Mouse (Mus musculus): ENCODE measurements around the gene Ccdc57. TPM values are rescaled to one million over a fixed set of nuclear protein-coding genes. Genes with fewer than 3 reads are reported as not detected.
A peak's percentile ranks its signal among the peaks of the same experiment; 100 is the strongest.

Ccdc57 gene
- polyA plus RNA-seq (2015; fragmentation: Nextera tagmentation; extraction: Ambion mirVana) = 1.1 and 1.4 TPM in 2 replicates

DNA sequence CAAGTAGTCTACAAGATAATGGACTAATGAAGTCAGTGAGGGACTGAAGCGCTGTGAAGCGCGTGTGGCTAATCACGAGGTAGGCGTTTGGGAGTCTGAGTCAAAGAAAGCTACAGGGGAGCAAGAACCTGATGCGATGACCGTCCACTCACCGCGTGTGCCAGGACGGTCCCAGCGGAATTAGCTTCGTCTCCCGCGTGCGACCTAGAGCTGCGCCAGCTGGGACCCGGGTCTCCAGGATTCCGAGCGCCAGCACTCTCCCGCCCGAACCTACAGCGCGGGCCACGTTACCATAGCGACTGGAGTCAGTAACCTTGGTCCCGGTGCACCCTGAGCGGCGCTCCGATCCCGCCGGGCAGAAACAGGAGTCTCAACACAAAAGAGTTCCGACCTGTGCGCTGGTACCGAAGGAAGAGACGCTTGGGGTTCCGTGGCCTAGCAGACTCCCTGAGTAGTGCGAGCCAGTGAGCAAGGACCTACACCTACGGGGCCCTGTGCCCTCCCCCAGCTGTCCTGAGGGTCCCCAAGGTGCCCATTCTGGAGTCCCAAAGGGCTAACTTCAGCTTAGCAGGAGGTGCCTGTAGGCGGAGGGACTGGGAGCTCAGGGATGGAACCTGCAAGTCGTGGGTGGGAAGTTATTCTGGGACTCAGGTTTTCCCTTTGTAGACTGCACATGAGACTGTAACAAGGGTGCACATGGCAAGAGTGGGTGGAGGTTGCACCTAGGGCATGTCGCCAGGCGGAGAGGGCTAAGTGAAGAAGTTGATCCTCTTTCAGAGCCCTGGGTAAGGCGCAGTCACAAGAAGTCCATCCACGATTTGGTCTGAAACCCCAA lies at the start of gene Ccdc57:
Ccdc57 (minus strand) TSS at position 309 of the 835 bp plus-strand sequence.
- DNase-seq (ENCODE audit: low spot score) (peak; percentile 87), ATAC-seq (ENCODE audit: low FRiP score, low TSS enrichment) (peak; percentile 93)
- TF ChIP-seq EP300 (optimal IDR thresholded peaks at IDR 0.05) (no peak), CTCF (IDR thresholded peaks at IDR 0.05; ENCODE audit: low read depth) (no peak)
- Histone ChIP-seq H3K4me1 (replicated peaks; ENCODE audit: control insufficient read depth, insufficient read depth) (no peaks in the 10 kb centered on the region), H3K4me3 (ENCODE audit: low read depth, low read length) (peak within 1 kb of the TSS; percentile 65), H3K36me3 (ENCODE audit: control insufficient read depth, insufficient read depth, low read length) (no peaks in the 10 kb centered on the region), H3K9me3 (ENCODE audit: control insufficient read depth, low read length) (no peaks in the 10 kb centered on the region), H3K4me2 (replicated peaks; ENCODE audit: low read depth) (peak within 1 kb of the TSS; percentile 80), H3K27ac (replicated peaks) (peak within 1 kb of the TSS; percentile 45; the same call in 1 of the 2 replicates), H3K9ac (ENCODE audit: low read length) (peak within 1 kb of the TSS; percentile 70), H3K27me3 (ENCODE audit: control insufficient read depth, insufficient read depth, low read length) (no peaks in the 10 kb centered on the region)
- 10% methylated on average over 44 of the region's 44 CpGs for WGBS

DNA sequence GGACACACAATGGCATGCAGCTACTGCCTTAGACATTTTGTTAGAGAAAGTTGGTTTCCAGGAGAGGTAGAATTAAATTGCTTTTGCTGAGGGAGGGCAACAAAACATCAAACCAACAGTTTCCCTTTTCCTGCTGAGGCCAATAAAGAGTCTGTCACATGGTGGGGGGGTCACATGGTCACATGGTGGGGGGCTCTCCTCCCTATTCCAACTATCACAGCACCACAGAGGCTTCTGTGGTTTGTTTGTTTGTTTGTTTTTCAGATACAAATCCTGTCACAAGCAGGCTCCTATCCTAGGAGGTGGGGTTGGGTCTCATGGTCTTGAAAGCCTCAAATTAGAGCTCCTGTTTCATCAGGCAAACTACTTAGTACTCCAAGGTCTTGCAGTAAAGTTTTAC lies 49.8 kb upstream of the Ccdc57 start:
- no peak overlapping the region for H3K27ac ChIP-seq (replicated peaks)
- no peak for TF ChIP-seq CTCF (IDR thresholded peaks at IDR 0.05; ENCODE audit: low read depth)
- no peak for ATAC-seq (ENCODE audit: low FRiP score, low TSS enrichment)
- no peak overlapping the region for H3K9ac ChIP-seq (ENCODE audit: low read length)
- H3K36me3 ChIP-seq (ENCODE audit: control insufficient read depth, insufficient read depth, low read length) = peaks cover 11% of the 10 kb centered on the region
- H3K27me3 ChIP-seq (ENCODE audit: control insufficient read depth, insufficient read depth, low read length) = no peaks in the 10 kb centered on the region
- no peaks in the 10 kb centered on the region for H3K9me3 ChIP-seq (ENCODE audit: control insufficient read depth, low read length)
- no peak overlapping the region for H3K4me2 ChIP-seq (replicated peaks; ENCODE audit: low read depth)
- no peak overlapping the region for H3K4me3 ChIP-seq (ENCODE audit: low read depth, low read length)
- no peak for DNase-seq (ENCODE audit: low spot score)
- H3K4me1 ChIP-seq (replicated peaks; ENCODE audit: control insufficient read depth, insufficient read depth) = no peaks in the 10 kb centered on the region

DNA sequence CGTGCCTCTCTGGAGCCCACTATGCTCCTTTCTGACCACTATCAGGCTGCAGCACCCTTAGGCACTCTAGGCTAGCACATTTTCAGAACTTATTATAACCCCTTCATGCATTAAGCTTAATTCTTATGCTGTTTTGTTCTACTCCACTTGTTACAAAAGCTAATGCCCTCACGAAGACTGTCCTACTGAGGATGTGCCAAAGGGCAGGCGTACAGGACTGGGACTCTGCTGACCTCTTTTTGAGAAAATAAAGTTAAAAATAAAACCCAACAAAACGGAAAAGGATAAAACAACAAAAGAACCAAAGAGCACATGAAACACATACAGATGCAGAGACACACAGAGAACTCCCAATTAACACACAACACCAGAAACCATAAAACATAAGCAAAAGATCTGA lies 49.0 kb upstream of the Ccdc57 start:
- H3K4me3 ChIP-seq (ENCODE audit: low read depth, low read length) = no peak overlapping the region
- WGBS = 84% methylated on average over 4 of the region's 4 CpGs
- DNase-seq (ENCODE audit: low spot score) (no peak), ATAC-seq (ENCODE audit: low FRiP score, low TSS enrichment) (no peak)
- H3K4me1 ChIP-seq (replicated peaks; ENCODE audit: control insufficient read depth, insufficient read depth) = no peaks in the 10 kb centered on the region
- H3K9ac ChIP-seq (ENCODE audit: low read length) = no peak overlapping the region
- no peaks in the 10 kb centered on the region for H3K9me3 ChIP-seq (ENCODE audit: control insufficient read depth, low read length)
- H3K27me3 ChIP-seq (ENCODE audit: control insufficient read depth, insufficient read depth, low read length) = no peaks in the 10 kb centered on the region
- no peak overlapping the region for H3K4me2 ChIP-seq (replicated peaks; ENCODE audit: low read depth)
- no peak overlapping the region for H3K27ac ChIP-seq (replicated peaks)
- TF ChIP-seq EP300 (optimal IDR thresholded peaks at IDR 0.05) (no peak), CTCF (IDR thresholded peaks at IDR 0.05; ENCODE audit: low read depth) (no peak)
- H3K36me3 ChIP-seq (ENCODE audit: control insufficient read depth, insufficient read depth, low read length) = peaks cover 13% of the 10 kb centered on the region

DNA sequence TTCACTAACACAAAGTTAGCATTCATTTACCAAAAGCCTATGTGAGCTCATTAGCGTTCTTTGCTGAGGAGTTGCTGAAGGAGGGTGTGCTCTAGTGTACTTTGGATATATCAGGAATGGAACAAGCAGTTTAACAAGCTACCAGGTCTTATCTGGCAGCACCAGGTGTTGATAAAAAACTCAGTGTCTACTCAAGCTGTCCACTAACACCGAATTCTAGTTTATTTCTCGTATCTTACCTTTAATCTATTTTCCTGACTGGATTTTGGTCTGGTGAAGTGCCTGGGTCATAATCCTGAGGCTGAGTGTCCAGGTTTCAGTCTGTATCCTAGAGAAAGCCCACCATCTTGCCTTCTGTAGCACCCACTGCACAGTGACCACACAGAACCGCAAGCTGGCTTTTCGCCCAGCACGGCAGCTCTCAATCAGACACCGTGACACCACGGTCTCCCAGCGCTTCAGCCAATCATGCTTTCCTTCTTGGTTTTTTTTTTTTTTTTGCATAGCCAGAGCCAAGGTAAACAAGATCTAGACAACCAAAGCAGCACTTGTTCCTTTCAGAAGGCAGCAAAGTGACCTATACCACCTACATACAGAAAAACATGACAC lies 47.9 kb upstream of the Ccdc57 start:
- DNase-seq (ENCODE audit: low spot score) (peak; percentile 79), ATAC-seq (ENCODE audit: low FRiP score, low TSS enrichment) (peak; percentile 71)
- Histone ChIP-seq H3K4me2 (replicated peaks; ENCODE audit: low read depth) (no peak overlapping the region), H3K27ac (replicated peaks) (no peak overlapping the region), H3K9me3 (ENCODE audit: control insufficient read depth, low read length) (no peaks in the 10 kb centered on the region), H3K27me3 (ENCODE audit: control insufficient read depth, insufficient read depth, low read length) (no peaks in the 10 kb centered on the region), H3K36me3 (ENCODE audit: control insufficient read depth, insufficient read depth, low read length) (peaks cover 8% of the 10 kb centered on the region), H3K4me3 (ENCODE audit: low read depth, low read length) (no peak overlapping the region), H3K9ac (ENCODE audit: low read length) (no peak overlapping the region), H3K4me1 (replicated peaks; ENCODE audit: control insufficient read depth, insufficient read depth) (no peaks in the 10 kb centered on the region)
- 68% methylated on average over 9 of the region's 9 CpGs for WGBS
- TF ChIP-seq EP300 (optimal IDR thresholded peaks at IDR 0.05) = no peak
- TF ChIP-seq CTCF (IDR thresholded peaks at IDR 0.05; ENCODE audit: low read depth) = no peak

DNA sequence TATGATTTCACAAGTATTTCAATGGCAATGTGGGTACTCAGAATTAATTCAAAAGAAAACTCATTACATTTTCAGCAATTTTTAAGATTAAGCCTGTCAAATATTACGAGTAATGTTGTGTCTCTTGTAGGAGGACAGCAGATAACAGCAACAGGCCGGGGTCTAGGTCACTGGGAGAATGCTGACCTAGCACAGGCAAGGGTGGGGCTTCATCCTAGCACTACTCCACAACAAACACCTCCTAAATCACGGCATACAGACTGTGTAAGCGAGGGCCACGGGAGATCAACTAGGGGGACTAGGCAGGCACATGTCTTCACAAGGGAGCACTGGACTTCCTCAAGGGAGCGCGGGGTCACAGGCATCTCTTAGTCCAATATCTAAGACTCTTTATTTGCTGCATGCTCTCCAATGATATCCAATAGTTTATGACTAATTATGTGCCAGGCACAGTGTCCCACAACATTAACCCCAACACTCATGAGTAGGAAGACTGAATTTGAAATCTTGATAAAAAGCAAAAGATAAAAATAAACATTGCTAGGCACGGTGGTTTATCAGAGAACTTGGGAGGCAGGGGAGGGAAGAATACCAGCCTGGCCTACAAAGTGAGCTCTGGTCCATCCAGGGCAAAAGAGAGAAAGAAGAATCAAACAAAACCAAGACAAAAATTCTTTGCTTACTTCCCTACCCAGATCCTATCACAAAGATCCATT lies 47.2 kb upstream of the Ccdc57 start:
- Histone ChIP-seq H3K4me1 (replicated peaks; ENCODE audit: control insufficient read depth, insufficient read depth) (no peaks in the 10 kb centered on the region), H3K36me3 (ENCODE audit: control insufficient read depth, insufficient read depth, low read length) (peaks cover 8% of the 10 kb centered on the region), H3K27me3 (ENCODE audit: control insufficient read depth, insufficient read depth, low read length) (no peaks in the 10 kb centered on the region), H3K27ac (replicated peaks) (no peak overlapping the region), H3K4me3 (ENCODE audit: low read depth, low read length) (no peak overlapping the region), H3K9me3 (ENCODE audit: control insufficient read depth, low read length) (no peaks in the 10 kb centered on the region), H3K9ac (ENCODE audit: low read length) (no peak overlapping the region), H3K4me2 (replicated peaks; ENCODE audit: low read depth) (no peak overlapping the region)
- WGBS = 67% methylated on average over 8 of the region's 8 CpGs
- TF ChIP-seq EP300 (optimal IDR thresholded peaks at IDR 0.05) = no peak
- TF ChIP-seq CTCF (IDR thresholded peaks at IDR 0.05; ENCODE audit: low read depth) = no peak
- DNase-seq (ENCODE audit: low spot score) = no peak
- ATAC-seq (ENCODE audit: low FRiP score, low TSS enrichment) = no peak

Measured in stomach, postnatal 0 days (tissue).